Mouse (Mus musculus) limb, embryonic 14.5 days (tissue): ENCODE results near the gene Cyp51. TPM values are rescaled to one million over a fixed set of nuclear protein-coding genes. Genes with fewer than 3 reads are reported as not detected.

Experiments used
- ATAC-seq: fragments of 200-750 bp; cut with Nextera tagmentation; 2 replicates; pipeline ENCODE4 v1.8.0; 2017; ENCODE audit warnings: low read depth, moderate number of reproducible peaks, moderate TSS enrichment; ENCODE audit not compliant: low FRiP score
- DNase-seq: peaks from one replicate; pipeline ENCODE4 v3.0.0-alpha.2; 2015; ENCODE audit warnings: low spot score
- H3K27ac ChIP-seq: fragments of 300-500 bp; sonication (generic); replicated peaks from 2 replicates; pipeline ENCODE4 v1.5.1; 2014; ENCODE audit warnings: low read depth, mild to moderate bottlenecking, low read length, moderate library complexity, mixed read lengths
- H3K27me3 ChIP-seq: fragments of 300-500 bp; sonication (generic); 2 replicates; pipeline ENCODE4 v1.6.1; 2014; ENCODE audit warnings: low read length, mixed read lengths; ENCODE audit not compliant: control insufficient read depth, insufficient read depth
- H3K36me3 ChIP-seq: fragments of 300-500 bp; sonication (generic); 2 replicates; pipeline ENCODE4 v1.6.1; 2014; ENCODE audit warnings: mild to moderate bottlenecking, low read length, moderate library complexity, mixed read lengths; ENCODE audit not compliant: control insufficient read depth, insufficient read depth
- H3K4me1 ChIP-seq: fragments of 300-500 bp; sonication (generic); 2 replicates; pipeline ENCODE4 v1.6.1; 2014; ENCODE audit warnings: antibody characterized with exemption, low read length, mixed read lengths; ENCODE audit not compliant: control insufficient read depth, insufficient read depth
- H3K4me2 ChIP-seq: fragments of 300-500 bp; sonication (generic); replicated peaks from 2 replicates; pipeline ENCODE4 v1.6.1; 2014; ENCODE audit warnings: low read depth, mild to moderate bottlenecking, low read length, moderate library complexity; ENCODE audit not compliant: severe bottlenecking
- H3K4me3 ChIP-seq: fragments of 300-500 bp; sonication (generic); replicated peaks from 2 replicates; pipeline ENCODE4 v1.5.1; 2014; ENCODE audit warnings: low read length
- H3K9ac ChIP-seq: fragments of 300-500 bp; sonication (generic); 2 replicates; pipeline ENCODE4 v1.6.1; 2014; ENCODE audit warnings: mild to moderate bottlenecking, low read depth, low read length, moderate library complexity; ENCODE audit not compliant: severe bottlenecking
- H3K9me3 ChIP-seq: fragments of 300-500 bp; sonication (generic); 2 replicates; pipeline ENCODE4 v1.6.1; 2016; ENCODE audit warnings: low read length; ENCODE audit not compliant: control insufficient read depth
- POLR2A ChIP-seq: fragments of 200-500 bp; IDR thresholded peaks from 2 replicates; pipeline ENCODE4 v1.8.0; 2012; ENCODE audit warnings: inconsistent platforms, mild to moderate bottlenecking, moderate library complexity, borderline replicate concordance; ENCODE audit not compliant: insufficient read depth, insufficient read length; ENCODE audit errors: extremely low read depth
- WGBS: fragments of 180-500 bp; shearing (Covaris S2); extraction: QIAGEN DNeasy Blood & Tissue Kit; methylation state at CpG from one replicate; pipeline ENCODE4 v1.1.7; 2014; 5-methylcytosine and 5-hydroxymethylcytosine counted together
- polyA plus RNA-seq, 2 experiments: library from polyadenylated mRNA; depleted of rRNA in 1 of 2; stranded (reverse) in 1 of 2; unstranded in 1 of 2; fragments of >200 nt; fragmentation: Nextera tagmentation in 1 of 2; extraction: Ambion mirVana in 1 of 2; gene quantifications; 2 replicates each; pipeline versions ENCODE4 v1.2.1 to v1.2.3; 2012 to 2014

Gene Cyp51
- polyA plus RNA-seq, 2 experiments, result 50.7 to 75.3 TPM

GRCm38 (mm10) chr5:4101770-4102169 lies 2.8 kb downstream of the Cyp51 start:
- no peak overlapping the region for H3K4me3 ChIP-seq
- ATAC-seq (no peak), DNase-seq (no peak)
- H3K4me2 ChIP-seq, result no peak overlapping the region
- 98% methylated on average over 2 of the region's 2 CpGs for WGBS
- H3K9me3 ChIP-seq, result no peaks in the 10 kb centered on the region
- H3K36me3 ChIP-seq, result peaks cover 39% of the 10 kb centered on the region
- no peaks in the 10 kb centered on the region for H3K27me3 ChIP-seq
- no peak overlapping the region for H3K9ac ChIP-seq
- H3K4me1 ChIP-seq, result peaks cover 11% of the 10 kb centered on the region
- no peak overlapping the region for H3K27ac ChIP-seq
- TF ChIP-seq POLR2A, result no peak

- WGBS, result 96% methylated on average over 4 of the region's 4 CpGs
- Histone ChIP-seq H3K9me3 (no peaks in the 10 kb centered on the region), H3K27me3 (no peaks in the 10 kb centered on the region), H3K4me2 (no peak overlapping the region), H3K36me3 (peaks cover 39% of the 10 kb centered on the region), H3K27ac (no peak overlapping the region), H3K9ac (no peak overlapping the region), H3K4me1 (peaks cover 11% of the 10 kb centered on the region), H3K4me3 (no peak overlapping the region)
- DNase-seq, result no peak
- no peak for TF ChIP-seq POLR2A
- no peak for ATAC-seq
Observed at GRCm38 (mm10) chr5:4101031-4101430, 3.5 kb downstream of the Cyp51 start.

- Histone ChIP-seq H3K27ac (no peak overlapping the region), H3K4me2 (no peak overlapping the region), H3K36me3 (peaks cover 50% of the 10 kb centered on the region), H3K9me3 (no peaks in the 10 kb centered on the region), H3K27me3 (no peaks in the 10 kb centered on the region), H3K4me3 (no peak overlapping the region), H3K9ac (no peak overlapping the region), H3K4me1 (no peaks in the 10 kb centered on the region)
- no peak for DNase-seq
- 96% methylated on average over 5 of the region's 5 CpGs for WGBS
- ATAC-seq, result no peak
- TF ChIP-seq POLR2A, result no peak
Observed at GRCm38 (mm10) chr5:4094471-4094870, 10.1 kb downstream of the Cyp51 start.

GRCm38 (mm10) chr5:4088190-4088589 lies 16.4 kb downstream of the Cyp51 start:
- H3K4me3 ChIP-seq, result no peak overlapping the region
- H3K9ac ChIP-seq, result no peak overlapping the region
- H3K27me3 ChIP-seq, result no peaks in the 10 kb centered on the region
- H3K4me1 ChIP-seq, result no peaks in the 10 kb centered on the region
- no peaks in the 10 kb centered on the region for H3K9me3 ChIP-seq
- ATAC-seq (no peak), DNase-seq (no peak)
- 93% methylated on average over 5 of the region's 5 CpGs for WGBS
- no peak for TF ChIP-seq POLR2A
- no peak overlapping the region for H3K27ac ChIP-seq
- no peak overlapping the region for H3K4me2 ChIP-seq
- H3K36me3 ChIP-seq, result peaks cover 73% of the 10 kb centered on the region

- H3K27me3 ChIP-seq, result no peaks in the 10 kb centered on the region
- ATAC-seq (no peak), DNase-seq (no peak)
- 97% methylated on average over 4 of the region's 4 CpGs for WGBS
- no peak overlapping the region for H3K4me3 ChIP-seq
- H3K9ac ChIP-seq, result no peak overlapping the region
- no peak overlapping the region for H3K4me2 ChIP-seq
- no peak overlapping the region for H3K27ac ChIP-seq
- no peaks in the 10 kb centered on the region for H3K4me1 ChIP-seq
- no peaks in the 10 kb centered on the region for H3K9me3 ChIP-seq
- TF ChIP-seq POLR2A, result no peak
- H3K36me3 ChIP-seq, result peaks cover 76% of the 10 kb centered on the region
Observed at GRCm38 (mm10) chr5:4086309-4086708, 18.2 kb downstream of the Cyp51 start.

GRCm38 (mm10) chr5:4084948-4085347 lies 19.6 kb downstream of the Cyp51 start:
- no peak for TF ChIP-seq POLR2A
- 95% methylated on average over 7 of the region's 7 CpGs for WGBS
- H3K36me3 ChIP-seq, result peaks cover 76% of the 10 kb centered on the region

More at GRCm38 (mm10) chr5:4084948-4085347, 19.6 kb downstream of the Cyp51 start:
- Histone ChIP-seq H3K9ac (no peak overlapping the region), H3K4me3 (no peak overlapping the region), H3K4me1 (no peaks in the 10 kb centered on the region), H3K27ac (no peak overlapping the region), H3K27me3 (no peaks in the 10 kb centered on the region), H3K9me3 (no peaks in the 10 kb centered on the region), H3K4me2 (no peak overlapping the region)
- DNase-seq (no peak), ATAC-seq (no peak)
